Comparison of ENCODE assay signal across 20 mouse cellular contexts in the genomic region with DNA sequence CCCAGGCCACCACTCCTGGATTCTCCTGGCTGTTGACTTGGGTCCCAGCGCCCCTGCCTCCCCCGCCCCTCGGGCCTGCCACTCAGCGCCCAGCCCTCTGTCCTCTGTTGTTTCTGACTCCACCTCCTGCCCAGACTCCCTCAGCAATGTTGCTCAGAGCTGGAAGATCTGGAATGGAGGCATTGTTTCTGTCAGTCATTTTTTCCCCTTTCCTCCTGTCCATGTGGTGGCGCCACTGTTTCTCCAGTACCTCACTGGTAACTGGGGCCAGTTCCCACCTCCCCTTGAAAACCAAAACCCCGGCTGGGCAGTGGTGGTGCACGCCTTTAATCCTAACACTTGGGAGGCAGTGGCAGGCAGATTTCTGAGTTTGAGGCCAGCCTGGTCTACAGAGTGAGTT. TPM values are rescaled to one million over a fixed set of nuclear protein-coding genes. Genes with fewer than 3 reads are reported as not detected.
DNase-seq lines count a peak whose midpoint lies in the region; ATAC-seq and TF ChIP-seq lines count a peak whose summit lies in the region.
"Had no signal": no experiment of that assay in that cellular context is flagged by ENCODE, and none has a peak within 500 bp of the region (broad histone marks: within the 10 kb centered on the region; RNA-seq: fewer than 3 reads in every experiment).

No protein-coding gene starts in this region.

- H3K27ac ChIP-seq in forebrain, postnatal 0 days (ENCODE audit: low read depth, low read length): no peak overlapping the region
- no peak overlapping the region for H3K27ac ChIP-seq in forebrain, embryonic 15.5 days (replicated peaks)
- no peak overlapping the region for H3K27ac ChIP-seq in liver, embryonic 14.5 days
- H3K27ac ChIP-seq in liver, embryonic 11.5 days (ENCODE audit: low read depth, low read length): no peak overlapping the region
- H3K27ac ChIP-seq: embryonic facial prominence, embryonic 12.5 days; midbrain, embryonic 10.5 days had no signal

- no peak for ATAC-seq in forebrain, postnatal 0 days
- ATAC-seq in forebrain, embryonic 15.5 days (replicated peaks): no peak
- ATAC-seq in liver, embryonic 14.5 days (ENCODE audit: insufficient read depth): no peak
- ATAC-seq in liver, embryonic 11.5 days (replicated peaks; ENCODE audit: low FRiP score): no peak

- no peaks in the 10 kb centered on the region for H3K27me3 ChIP-seq in forebrain, postnatal 0 days (ENCODE audit: insufficient read depth, low read length)
- no peaks in the 10 kb centered on the region for H3K27me3 ChIP-seq in forebrain, embryonic 15.5 days
- H3K27me3 ChIP-seq in liver, embryonic 14.5 days (ENCODE audit: control insufficient read depth, insufficient read depth, low read length): no peaks in the 10 kb centered on the region
- H3K27me3 ChIP-seq in liver, embryonic 11.5 days (replicated peaks; ENCODE audit: control insufficient read depth, insufficient read depth, low read length): no peaks in the 10 kb centered on the region
- no peaks in the 10 kb centered on the region for H3K27me3 ChIP-seq in E14TG2a.4 (ENCODE audit: insufficient read depth, low read length)
- H3K27me3 ChIP-seq: embryonic facial prominence, embryonic 12.5 days had no signal

- no peaks in the 10 kb centered on the region for H3K4me1 ChIP-seq in forebrain, postnatal 0 days (ENCODE audit: insufficient read depth)
- H3K4me1 ChIP-seq in forebrain, embryonic 15.5 days: 0 out of 2 replicates have a peak, but pooled peaks cover 3% of the 10 kb centered on the region
- peaks cover 5 to 12% of the 10 kb centered on the region in 2 experiments; a peak in 3 of 4 replicates for H3K4me1 ChIP-seq in liver, embryonic 14.5 days (replicated peaks; ENCODE audit: control insufficient read depth in 2 of 2, insufficient read depth in 2 of 2, low read length in 1 of 2)
- peaks cover 9% of the 10 kb centered on the region for H3K4me1 ChIP-seq in liver, embryonic 11.5 days (replicated peaks; ENCODE audit: control insufficient read depth, insufficient read depth, low read length)
- peaks cover 44% of the 10 kb centered on the region for H3K4me1 ChIP-seq in E14TG2a.4 (replicated peaks; ENCODE audit: low read depth, low read length)

- TF ChIP-seq CTCF in forebrain, postnatal 0 days (IDR thresholded peaks at IDR 0.05; ENCODE audit: low read depth): peak; percentile 18; the same call in 1 of the 2 replicates
- TF ChIP-seq CTCF in liver, embryonic 14.5 days (IDR thresholded peaks at IDR 0.05; ENCODE audit: low read depth): peak; percentile 23
- TF ChIP-seq CTCF in E14TG2a.4 (conservative IDR thresholded peaks at IDR 0.05; ENCODE audit: low read length): peak; percentile 19

- no peak for DNase-seq in forebrain, postnatal 0 days
- DNase-seq in liver, embryonic 14.5 days (ENCODE audit: low read depth in 3 of 3, low spot score in 3 of 3): no peak
- no peak for DNase-seq in liver, embryonic 11.5 days (ENCODE audit: low spot score)
- peak; percentile 48 for DNase-seq in induced T-regulatory cell, adult 2 months (ENCODE audit: low read depth)
- no peak for DNase-seq in spleen, postnatal 36 days (ENCODE audit: low spot score in 2 of 2)
- DNase-seq in right cerebral cortex, postnatal 4 days: no peak
- DNase-seq: gastrocnemius, postnatal 10 days; kidney, adult 18-20 months; lung, postnatal 14 days; right cerebral cortex, postnatal 14 days had no signal

- no peaks in the 10 kb centered on the region for H3K36me3 ChIP-seq in forebrain, postnatal 0 days (ENCODE audit: insufficient read depth)
- no peaks in the 10 kb centered on the region for H3K36me3 ChIP-seq in forebrain, embryonic 15.5 days
- H3K36me3 ChIP-seq in liver, embryonic 14.5 days (replicated peaks; ENCODE audit: control insufficient read depth, insufficient read depth, low read depth): no peaks in the 10 kb centered on the region
- H3K36me3 ChIP-seq in liver, embryonic 11.5 days (ENCODE audit: control insufficient read depth, insufficient read depth, low read length): no peaks in the 10 kb centered on the region
- no peaks in the 10 kb centered on the region for H3K36me3 ChIP-seq in E14TG2a.4 (ENCODE audit: insufficient read depth, low read length)
- H3K36me3 ChIP-seq: embryonic facial prominence, embryonic 12.5 days; midbrain, embryonic 10.5 days had no signal

- TF ChIP-seq EP300 in liver, embryonic 14.5 days (IDR thresholded peaks at IDR 0.05; ENCODE audit: low read depth): no peak

- no peak overlapping the region for H3K4me2 ChIP-seq in forebrain, postnatal 0 days (ENCODE audit: low read depth)
- H3K4me2 ChIP-seq in forebrain, embryonic 15.5 days (replicated peaks): no peak overlapping the region
- no peak overlapping the region for H3K4me2 ChIP-seq in liver, embryonic 14.5 days (ENCODE audit: low read depth)
- no peak overlapping the region for H3K4me2 ChIP-seq in liver, embryonic 11.5 days
- H3K4me2 ChIP-seq: embryonic facial prominence, embryonic 12.5 days had no signal

- H3K9ac ChIP-seq in forebrain, postnatal 0 days: no peak overlapping the region
- no peak overlapping the region for H3K9ac ChIP-seq in forebrain, embryonic 15.5 days (replicated peaks)
- H3K9ac ChIP-seq in liver, embryonic 14.5 days (replicated peaks): no peak overlapping the region
- H3K9ac ChIP-seq in liver, embryonic 11.5 days (ENCODE audit: low read depth, low read length): no peak overlapping the region
- H3K9ac ChIP-seq: embryonic facial prominence, embryonic 12.5 days had no signal

- 82% methylated on average over 7 of the region's 7 CpGs for WGBS in forebrain, postnatal 0 days
- WGBS in forebrain, embryonic 15.5 days: 73% methylated on average over 7 of the region's 7 CpGs
- WGBS in liver, embryonic 14.5 days (ENCODE audit: insufficient replicate concordance): 57% methylated on average over 7 of the region's 7 CpGs
- WGBS in liver, embryonic 11.5 days: 73% methylated on average over 7 of the region's 7 CpGs

- no peaks in the 10 kb centered on the region for H3K9me3 ChIP-seq in forebrain, postnatal 0 days (ENCODE audit: low read length)
- H3K9me3 ChIP-seq in forebrain, embryonic 15.5 days: no peaks in the 10 kb centered on the region
- no peaks in the 10 kb centered on the region for H3K9me3 ChIP-seq in liver, embryonic 14.5 days (ENCODE audit: control insufficient read depth, low read length)
- H3K9me3 ChIP-seq in liver, embryonic 11.5 days (ENCODE audit: control insufficient read depth, low read length): no peaks in the 10 kb centered on the region; the same call in 1 of the 2 replicates
- H3K9me3 ChIP-seq in E14TG2a.4 (ENCODE audit: low read length): peaks cover 4% of the 10 kb centered on the region
- H3K9me3 ChIP-seq: embryonic facial prominence, embryonic 12.5 days; midbrain, embryonic 10.5 days had no signal

- H3K4me3 ChIP-seq in forebrain, postnatal 0 days (ENCODE audit: low read depth, low read length): no peak overlapping the region
- no peak overlapping the region for H3K4me3 ChIP-seq in forebrain, embryonic 15.5 days
- H3K4me3 ChIP-seq in liver, embryonic 14.5 days (ENCODE audit: insufficient read depth in 1 of 2, low read depth in 2 of 2, low read length in 2 of 2): no peak overlapping the region
- H3K4me3 ChIP-seq in liver, embryonic 11.5 days (ENCODE audit: low read depth, low read length): no peak overlapping the region
- H3K4me3 ChIP-seq in E14TG2a.4 (replicated peaks; ENCODE audit: low read length): peak overlapping the region; percentile 70
- H3K4me3 ChIP-seq: embryonic facial prominence, embryonic 12.5 days; midbrain, embryonic 10.5 days; myocyte had no signal

RNA-seq across cellular contexts. Expression of gene Fmnl1, which starts 9.5 kb away (rescaled TPM):
- 6.5 and 9.4 TPM in 2 replicates for total RNA-seq in forebrain, postnatal 0 days (2014; rRNA removed)
- 4.8 and 7.1 TPM in 2 replicates for polyA plus RNA-seq in forebrain, postnatal 0 days (2015; fragmentation: Nextera tagmentation; extraction: Ambion mirVana)
- 1.7 and 3.1 TPM in 2 replicates for polyA plus RNA-seq in forebrain, embryonic 15.5 days (2015; fragmentation: Nextera tagmentation; extraction: Ambion mirVana)
- 2.3 and 3.5 TPM in 2 replicates for polyA plus RNA-seq in liver, embryonic 14.5 days (2012; rRNA removed)
- polyA plus RNA-seq in liver, embryonic 14.5 days (2014; fragmentation: Nextera tagmentation; extraction: Ambion mirVana): 2.3 and 3.5 TPM in 2 replicates
- 6.3 and 6.9 TPM in 2 replicates for polyA plus RNA-seq in liver, embryonic 11.5 days (2014; fragmentation: Nextera tagmentation; extraction: Ambion mirVana)

RNA-seq across cellular contexts. Expression of gene Hexim2, which starts 29.2 kb away (rescaled TPM):
- 30.8 and 47.0 TPM in 2 replicates for total RNA-seq in forebrain, postnatal 0 days (2014; rRNA removed)
- 16.5 and 27.9 TPM in 2 replicates for polyA plus RNA-seq in forebrain, postnatal 0 days (2015; fragmentation: Nextera tagmentation; extraction: Ambion mirVana)
- polyA plus RNA-seq in forebrain, embryonic 15.5 days (2015; fragmentation: Nextera tagmentation; extraction: Ambion mirVana): 20.8 and 23.8 TPM in 2 replicates
- polyA plus RNA-seq in liver, embryonic 14.5 days (2012; rRNA removed): 2.2 and 3.5 TPM in 2 replicates
- polyA plus RNA-seq in liver, embryonic 14.5 days (2014; fragmentation: Nextera tagmentation; extraction: Ambion mirVana): 3.4 and 4.4 TPM in 2 replicates
- polyA plus RNA-seq in liver, embryonic 11.5 days (2014; fragmentation: Nextera tagmentation; extraction: Ambion mirVana): 11.9 and 13.8 TPM in 2 replicates

RNA-seq across cellular contexts. Expression of gene Hexim1, which starts 45.4 kb away (rescaled TPM):
- total RNA-seq in forebrain, postnatal 0 days (2014; rRNA removed): 19.0 and 20.5 TPM in 2 replicates
- 3.7 and 3.9 TPM in 2 replicates for polyA plus RNA-seq in forebrain, postnatal 0 days (2015; fragmentation: Nextera tagmentation; extraction: Ambion mirVana)
- polyA plus RNA-seq in forebrain, embryonic 15.5 days (2015; fragmentation: Nextera tagmentation; extraction: Ambion mirVana): 3.4 and 3.8 TPM in 2 replicates
- polyA plus RNA-seq in liver, embryonic 14.5 days (2012; rRNA removed): 8.4 and 11.4 TPM in 2 replicates
- polyA plus RNA-seq in liver, embryonic 14.5 days (2014; fragmentation: Nextera tagmentation; extraction: Ambion mirVana): 2.4 and 2.6 TPM in 2 replicates
- 4.6 and 6.1 TPM in 2 replicates for polyA plus RNA-seq in liver, embryonic 11.5 days (2014; fragmentation: Nextera tagmentation; extraction: Ambion mirVana)

RNA-seq across cellular contexts. Expression of gene 1700023F06Rik, which starts 46.9 kb away (rescaled TPM):
- total RNA-seq in forebrain, postnatal 0 days (2014; rRNA removed): 0.71 TPM in 1 of 2 replicates, not detected in the other
- polyA plus RNA-seq in forebrain, postnatal 0 days (2015; fragmentation: Nextera tagmentation; extraction: Ambion mirVana): 3.0 and 3.1 TPM in 2 replicates
- 0.75 and 0.98 TPM in 2 replicates for polyA plus RNA-seq in forebrain, embryonic 15.5 days (2015; fragmentation: Nextera tagmentation; extraction: Ambion mirVana)
- not detected in 2 replicates for polyA plus RNA-seq in liver, embryonic 14.5 days (2012; rRNA removed)
- polyA plus RNA-seq in liver, embryonic 14.5 days (2014; fragmentation: Nextera tagmentation; extraction: Ambion mirVana): not detected in 2 replicates
- polyA plus RNA-seq in liver, embryonic 11.5 days (2014; fragmentation: Nextera tagmentation; extraction: Ambion mirVana): 0.15 TPM in 1 of 2 replicates, not detected in the other
- total RNA-seq: adrenal gland, postnatal 36 days; gastrocnemius, postnatal 10 days; liver, adult 2 months had no signal
- polyA plus RNA-seq: liver, adult 2 months; myocyte had no signal

RNA-seq across cellular contexts. Expression of gene Spata32, which starts 56.8 kb away (rescaled TPM):
- total RNA-seq in forebrain, postnatal 0 days (2014; rRNA removed): 0.57 and 0.62 TPM in 2 replicates
- 0.43 and 0.64 TPM in 2 replicates for polyA plus RNA-seq in forebrain, postnatal 0 days (2015; fragmentation: Nextera tagmentation; extraction: Ambion mirVana)
- polyA plus RNA-seq in forebrain, embryonic 15.5 days (2015; fragmentation: Nextera tagmentation; extraction: Ambion mirVana): 0.15 and 0.38 TPM in 2 replicates
- polyA plus RNA-seq in liver, embryonic 14.5 days (2012; rRNA removed): not detected in 2 replicates
- 0.13 TPM in 1 of 2 replicates, not detected in the other for polyA plus RNA-seq in liver, embryonic 14.5 days (2014; fragmentation: Nextera tagmentation; extraction: Ambion mirVana)
- not detected in 2 replicates for polyA plus RNA-seq in liver, embryonic 11.5 days (2014; fragmentation: Nextera tagmentation; extraction: Ambion mirVana)
- total RNA-seq: adrenal gland, postnatal 36 days; gastrocnemius, postnatal 10 days; liver, adult 2 months had no signal
- polyA plus RNA-seq: C2C12; embryonic facial prominence, embryonic 12.5 days; heart, embryonic 14.5 days; hindbrain, embryonic 11.5 days; liver, adult 2 months; midbrain, embryonic 10.5 days had no signal
